Mouse (Mus musculus) gonadal fat pad, adult 2 months (tissue): ENCODE data around the gene Pim1. TPM values are rescaled to one million over a fixed set of nuclear protein-coding genes. Genes with fewer than 3 reads are reported as not detected.
A peak's percentile ranks its signal among the peaks of the same experiment; 100 is the strongest.

ENCODE experiments used
- DNase-seq: peaks from one replicate; pipeline ENCODE4 v3.0.0-alpha.2; 2012; ENCODE audit warnings: low read depth
- polyA plus RNA-seq: library from polyadenylated mRNA; depleted of rRNA; stranded (reverse); fragments of >200 nt; gene quantifications from 2 replicates; pipeline ENCODE4 v1.2.3, GENCODE M21; 2012; rRNA removed

Pim1 gene
- polyA plus RNA-seq, 1 experiment = 10.9 TPM

DNA sequence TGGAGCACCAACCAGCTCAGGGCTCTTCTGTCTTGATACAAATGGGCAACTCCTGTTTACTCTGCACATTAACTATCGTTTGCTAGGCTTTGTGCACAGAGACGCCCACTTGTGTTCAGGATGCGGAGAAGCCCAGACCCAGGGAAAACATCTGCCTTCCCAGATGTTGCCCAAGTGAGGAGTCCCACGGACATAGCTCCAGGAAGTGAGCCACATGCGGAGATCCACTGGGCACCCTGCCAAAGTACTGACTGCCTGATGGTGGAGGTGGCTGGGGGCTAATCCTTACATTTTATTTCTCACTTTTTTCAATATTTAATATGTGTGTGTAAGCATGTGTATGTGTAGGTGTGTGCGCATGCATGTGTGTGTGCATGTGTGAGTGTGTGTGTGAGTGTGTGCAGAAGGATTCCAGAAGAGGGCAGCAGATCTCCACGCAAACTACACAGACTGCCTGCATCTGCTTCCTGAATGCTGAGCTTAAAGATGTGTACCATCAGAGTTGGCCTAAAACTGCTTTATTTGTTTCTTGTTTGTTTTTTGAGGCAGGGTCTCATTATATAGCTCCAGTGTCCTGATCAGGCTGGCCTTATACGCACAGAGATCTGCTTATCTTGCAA, 38.1 kb downstream of the Pim1 start:
- no peak for DNase-seq

DNA sequence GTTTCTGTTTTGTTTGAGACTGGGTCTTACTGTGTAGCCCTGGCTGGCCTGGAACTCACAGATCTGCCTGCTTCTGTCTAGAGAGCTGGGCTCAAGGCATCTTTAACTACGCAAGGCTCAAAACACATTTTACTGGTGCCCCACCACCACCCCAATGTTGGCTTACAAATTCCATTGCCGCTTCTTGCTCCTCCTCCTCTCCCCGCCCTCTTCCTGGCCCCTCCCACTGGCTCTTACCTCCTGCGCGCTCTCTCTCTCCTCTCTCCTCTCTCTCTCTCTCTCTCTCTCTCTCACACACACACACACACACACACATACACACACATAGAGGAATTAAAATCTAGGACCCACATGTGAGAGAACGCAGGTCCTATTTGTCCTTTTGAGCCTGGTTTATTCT, 40.0 kb downstream of the Pim1 start:
- no peak for DNase-seq

DNA sequence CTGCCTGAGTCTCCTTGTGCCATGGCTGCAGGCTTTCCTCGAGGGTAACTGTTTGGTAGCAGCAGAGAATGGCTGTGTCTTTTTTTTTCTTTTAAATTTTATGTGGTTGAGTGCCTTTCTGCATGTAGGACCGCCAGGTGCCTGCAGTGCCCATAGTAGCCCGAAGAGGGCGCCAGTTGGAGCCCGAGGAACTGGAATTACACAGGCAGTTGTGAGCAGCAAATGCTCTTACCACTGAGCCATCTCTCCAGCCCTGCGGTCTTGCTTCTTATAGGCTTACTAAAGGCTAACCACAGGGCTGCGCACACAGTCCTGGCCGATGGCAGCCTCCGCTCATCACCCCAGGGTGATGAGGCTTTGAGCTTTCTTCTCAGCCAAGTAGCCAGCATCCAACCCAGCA, 40.7 kb downstream of the Pim1 start:
- no peak for DNase-seq

DNA sequence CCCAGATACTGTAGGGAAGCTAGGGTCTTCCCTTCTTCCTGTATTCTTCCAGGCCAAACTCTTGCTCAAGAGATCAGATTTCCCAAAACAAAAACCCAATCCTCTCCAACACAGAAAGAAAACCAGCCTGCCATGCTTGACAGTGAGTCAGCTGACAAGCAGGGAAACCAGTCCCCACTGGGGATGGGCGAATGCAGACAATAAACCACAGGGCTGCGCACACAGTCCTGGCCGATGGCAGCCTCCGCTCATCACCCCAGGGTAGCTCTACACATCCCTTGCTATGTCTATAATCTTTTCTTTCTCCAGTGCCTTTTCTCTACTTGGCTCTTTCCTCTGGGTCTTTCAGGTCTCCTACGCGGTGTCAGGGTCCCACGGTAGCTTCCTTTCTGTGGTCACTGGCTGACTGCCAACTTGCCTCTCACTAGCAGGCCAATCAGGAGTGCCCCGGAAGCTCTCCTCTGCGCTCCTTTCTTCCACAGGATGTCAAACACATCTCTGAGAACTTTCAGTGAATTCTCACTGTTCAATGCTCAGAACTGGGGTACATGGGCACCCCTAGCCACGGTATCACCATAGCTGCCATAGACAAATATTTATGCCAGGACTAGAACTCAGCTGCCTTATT, 41.3 kb downstream of the Pim1 start:
- DNase-seq = no peak

GRCm38 (mm10) chr17:29533866-29534265, 43.3 kb downstream of the Pim1 start:
- DNase-seq = no peak

DNA sequence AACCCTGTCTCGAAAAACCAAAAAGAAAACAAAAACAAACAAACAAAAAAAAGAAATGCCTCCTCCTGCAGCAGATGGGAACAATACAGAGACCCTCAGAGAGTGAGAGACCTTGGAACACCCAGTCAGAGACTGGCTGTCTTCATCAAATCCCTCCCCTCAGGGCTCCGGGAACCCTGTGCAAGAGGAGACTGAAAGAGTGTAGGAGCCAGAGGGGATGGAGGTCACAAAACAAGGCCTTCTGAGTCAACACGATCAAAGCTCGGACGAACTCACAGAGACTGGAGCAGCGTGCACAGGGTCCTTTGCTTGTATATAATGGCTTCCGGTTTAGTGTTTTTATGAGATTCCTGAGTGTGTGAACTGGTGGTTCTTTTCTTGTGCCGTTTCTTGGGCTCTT, 49.9 kb downstream of the Pim1 start:
- no peak for DNase-seq

DNA sequence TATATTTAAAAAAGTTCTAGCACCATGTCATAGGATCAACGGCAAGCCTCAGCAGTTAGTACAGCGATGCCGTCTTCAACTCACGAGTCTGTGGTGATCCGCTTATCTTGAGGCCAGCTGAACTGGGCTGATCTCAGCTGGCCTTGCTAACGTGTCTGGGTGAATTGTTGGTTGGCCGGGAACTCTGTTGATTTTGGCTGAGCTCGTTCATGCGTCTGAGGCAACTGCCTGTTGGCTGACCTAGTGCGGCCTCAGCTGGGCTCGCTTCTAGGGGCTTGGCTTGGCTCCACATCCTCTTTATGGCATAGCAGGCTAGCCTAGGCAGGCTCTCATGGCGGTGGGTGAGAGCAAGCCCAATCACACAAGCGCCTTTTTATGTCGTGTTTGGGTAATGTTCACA, 50.9 kb downstream of the Pim1 start:
- peak; percentile 81 for DNase-seq

GRCm38 (mm10) chr17:29542831-29543690, 52.5 kb downstream of the Pim1 start:
- DNase-seq = no peak

GRCm38 (mm10) chr17:29544064-29544463, 53.5 kb downstream of the Pim1 start:
- no peak for DNase-seq

GRCm38 (mm10) chr17:29545241-29545640, 54.7 kb downstream of the Pim1 start:
- no peak for DNase-seq

Other genes starting within 250 kb of the Pim1 start
- 33.3 and 35.3 TPM in 2 replicates for gene Ppil1, start 226.6 kb upstream of the Pim1 start, polyA plus RNA-seq
- gene BC004004, start 222.0 kb upstream of the Pim1 start, polyA plus RNA-seq = 118 and 175 TPM in 2 replicates
- gene Pi16, start 173.1 kb upstream of the Pim1 start, polyA plus RNA-seq = 31.4 and 42.9 TPM in 2 replicates
- gene Mtch1, start 142.8 kb upstream of the Pim1 start, polyA plus RNA-seq = 587 and 681 TPM in 2 replicates
- gene Fgd2, start 129.8 kb upstream of the Pim1 start, polyA plus RNA-seq = 23.3 and 32.9 TPM in 2 replicates
- not detected in 2 replicates for gene Gm17657, start 58.9 kb downstream of the Pim1 start, polyA plus RNA-seq
- gene Tbc1d22b, start 59.0 kb downstream of the Pim1 start, polyA plus RNA-seq = 14.0 and 16.4 TPM in 2 replicates
- 0.81 and 1.6 TPM in 2 replicates for gene Tmem217, start 61.6 kb downstream of the Pim1 start, polyA plus RNA-seq
- gene Rnf8, start 124.0 kb downstream of the Pim1 start, polyA plus RNA-seq = 23.1 and 23.2 TPM in 2 replicates
- gene Gm28043, start 124.1 kb downstream of the Pim1 start, polyA plus RNA-seq = 0.99 and 1.8 TPM in 2 replicates
- 25.3 and 29.9 TPM in 2 replicates for gene Cmtr1, start 169.8 kb downstream of the Pim1 start, polyA plus RNA-seq
- gene Ccdc167, start 226.3 kb downstream of the Pim1 start, polyA plus RNA-seq = 8.0 and 22.9 TPM in 2 replicates